Mouse (Mus musculus) midbrain, embryonic 15.5 days (tissue): ENCODE data around the gene Stim1. TPM values are rescaled to one million over a fixed set of nuclear protein-coding genes. Genes with fewer than 3 reads are reported as not detected.

Source experiments
- ATAC-seq: fragments of 200-750 bp; cut with Nextera tagmentation; replicated peaks from 2 replicates; pipeline ENCODE4 v1.8.0; 2017; ENCODE audit warnings: moderate TSS enrichment
- H3K27ac ChIP-seq: fragments of 300-500 bp; sonication (generic); 2 replicates; pipeline ENCODE4 v1.5.1; 2015; ENCODE audit warnings: mild to moderate bottlenecking, inconsistent platforms
- H3K27me3 ChIP-seq: fragments of 300-500 bp; sonication (generic); replicated peaks from 2 replicates; pipeline ENCODE4 v1.6.1; 2015; ENCODE audit warnings: inconsistent platforms
- H3K36me3 ChIP-seq: fragments of 300-500 bp; sonication (generic); replicated peaks from 2 replicates; pipeline ENCODE4 v1.6.1; 2015; ENCODE audit warnings: inconsistent platforms
- H3K4me1 ChIP-seq: fragments of 300-500 bp; sonication (generic); 2 replicates; pipeline ENCODE4 v1.6.1; 2015; ENCODE audit warnings: inconsistent platforms
- H3K4me2 ChIP-seq: fragments of 300-500 bp; sonication (generic); 2 replicates; pipeline ENCODE4 v1.6.1; 2015; ENCODE audit warnings: inconsistent platforms, mild to moderate bottlenecking, moderate library complexity
- H3K4me3 ChIP-seq: fragments of 300-500 bp; sonication (generic); 2 replicates; pipeline ENCODE4 v1.5.1; 2015; ENCODE audit warnings: mild to moderate bottlenecking, inconsistent platforms
- H3K9ac ChIP-seq: fragments of 300-500 bp; sonication (generic); 2 replicates; pipeline ENCODE4 v1.6.1; 2015; ENCODE audit warnings: mild to moderate bottlenecking, inconsistent platforms
- H3K9me3 ChIP-seq: fragments of 300-500 bp; sonication (generic); 2 replicates; pipeline ENCODE4 v1.6.1; 2016; ENCODE audit warnings: inconsistent platforms
- WGBS: fragments of 180-500 bp; shearing (Covaris S2); methylation state at CpG from one replicate; pipeline ENCODE4 v1.1.7; 2015; ENCODE audit warnings: mixed read lengths; 5-methylcytosine and 5-hydroxymethylcytosine counted together
- polyA plus RNA-seq: library from polyadenylated mRNA; unstranded; fragments of >200 nt; fragmentation: Nextera tagmentation; extraction: Ambion mirVana; gene quantifications from 2 replicates; pipeline ENCODE4 v1.2.1, GENCODE M21; 2015

The Stim1 gene
- polyA plus RNA-seq, 1 experiment from 2014 or later, result 12.6 TPM

GRCm38 (mm10) chr7:102314107-102314506 is 46.5 kb downstream of the Stim1 start:
- Histone ChIP-seq H3K9ac (no peak overlapping the region), H3K27me3 (no peaks in the 10 kb centered on the region), H3K9me3 (no peaks in the 10 kb centered on the region), H3K27ac (no peak overlapping the region), H3K4me2 (no peak overlapping the region), H3K4me1 (no peaks in the 10 kb centered on the region), H3K4me3 (no peak overlapping the region), H3K36me3 (no peaks in the 10 kb centered on the region)
- no peak for ATAC-seq
- WGBS, result 76% methylated on average over 1 of the region's 1 CpGs

- H3K27ac ChIP-seq, result no peak overlapping the region
- no peaks in the 10 kb centered on the region for H3K4me1 ChIP-seq
- no peak for ATAC-seq
- H3K27me3 ChIP-seq, result no peaks in the 10 kb centered on the region
- no peaks in the 10 kb centered on the region for H3K36me3 ChIP-seq
- no peak overlapping the region for H3K9ac ChIP-seq
- no peak overlapping the region for H3K4me3 ChIP-seq
- H3K4me2 ChIP-seq, result no peak overlapping the region
- no peaks in the 10 kb centered on the region for H3K9me3 ChIP-seq
Observed at GRCm38 (mm10) chr7:102314908-102315307, 47.3 kb downstream of the Stim1 start.

GRCm38 (mm10) chr7:102315435-102315834 is 47.8 kb downstream of the Stim1 start:
- Histone ChIP-seq H3K36me3 (no peaks in the 10 kb centered on the region), H3K9me3 (no peaks in the 10 kb centered on the region), H3K27ac (no peak overlapping the region), H3K4me3 (no peak overlapping the region), H3K4me1 (no peaks in the 10 kb centered on the region), H3K9ac (no peak overlapping the region), H3K27me3 (no peaks in the 10 kb centered on the region), H3K4me2 (no peak overlapping the region)
- 69% methylated on average over 7 of the region's 7 CpGs for WGBS
- ATAC-seq, result no peak

GRCm38 (mm10) chr7:102317583-102318168 is 50.1 kb downstream of the Stim1 start:
- Histone ChIP-seq H3K27ac (no peak overlapping the region), H3K4me1 (no peaks in the 10 kb centered on the region), H3K36me3 (no peaks in the 10 kb centered on the region), H3K4me2 (no peak overlapping the region), H3K27me3 (no peaks in the 10 kb centered on the region), H3K9ac (no peak overlapping the region), H3K4me3 (no peak overlapping the region), H3K9me3 (no peaks in the 10 kb centered on the region)
- WGBS, result 97% methylated on average over 3 of the region's 3 CpGs
- no peak for ATAC-seq

- Histone ChIP-seq H3K9me3 (no peaks in the 10 kb centered on the region), H3K4me3 (no peak overlapping the region), H3K4me2 (no peak overlapping the region), H3K27me3 (no peaks in the 10 kb centered on the region), H3K9ac (no peak overlapping the region), H3K4me1 (no peaks in the 10 kb centered on the region), H3K27ac (no peak overlapping the region), H3K36me3 (no peaks in the 10 kb centered on the region)
- 89% methylated on average over 5 of the region's 5 CpGs for WGBS
- no peak for ATAC-seq
Observed at GRCm38 (mm10) chr7:102322137-102322536, 54.5 kb downstream of the Stim1 start.

GRCm38 (mm10) chr7:102326323-102326722 is 58.7 kb downstream of the Stim1 start:
- Histone ChIP-seq H3K27me3 (no peaks in the 10 kb centered on the region), H3K4me1 (no peaks in the 10 kb centered on the region), H3K4me3 (no peak overlapping the region), H3K9me3 (no peaks in the 10 kb centered on the region), H3K9ac (no peak overlapping the region), H3K36me3 (no peaks in the 10 kb centered on the region), H3K4me2 (no peak overlapping the region), H3K27ac (no peak overlapping the region)
- ATAC-seq, result no peak

- Histone ChIP-seq H3K4me2 (no peak overlapping the region), H3K36me3 (no peaks in the 10 kb centered on the region), H3K4me3 (no peak overlapping the region), H3K27ac (no peak overlapping the region), H3K9me3 (no peaks in the 10 kb centered on the region), H3K27me3 (no peaks in the 10 kb centered on the region), H3K9ac (no peak overlapping the region), H3K4me1 (no peaks in the 10 kb centered on the region)
- no peak for ATAC-seq
- 94% methylated on average over 5 of the region's 5 CpGs for WGBS
Observed at GRCm38 (mm10) chr7:102330270-102330669, 62.7 kb downstream of the Stim1 start.

GRCm38 (mm10) chr7:102331476-102331875 is 63.9 kb downstream of the Stim1 start:
- Histone ChIP-seq H3K4me2 (no peak overlapping the region), H3K4me3 (no peak overlapping the region), H3K36me3 (no peaks in the 10 kb centered on the region), H3K27me3 (no peaks in the 10 kb centered on the region), H3K27ac (no peak overlapping the region), H3K9me3 (no peaks in the 10 kb centered on the region), H3K4me1 (no peaks in the 10 kb centered on the region), H3K9ac (no peak overlapping the region)
- ATAC-seq, result no peak
- WGBS, result 70% methylated on average over 3 of the region's 3 CpGs

GRCm38 (mm10) chr7:102333741-102334140 is 66.1 kb downstream of the Stim1 start:
- Histone ChIP-seq H3K4me1 (no peaks in the 10 kb centered on the region), H3K27me3 (no peaks in the 10 kb centered on the region), H3K4me3 (no peak overlapping the region), H3K27ac (no peak overlapping the region), H3K9me3 (no peaks in the 10 kb centered on the region), H3K36me3 (no peaks in the 10 kb centered on the region), H3K9ac (no peak overlapping the region), H3K4me2 (no peak overlapping the region)
- WGBS, result 93% methylated on average over 4 of the region's 4 CpGs
- no peak for ATAC-seq

- no peak overlapping the region for H3K4me3 ChIP-seq
- H3K27me3 ChIP-seq, result no peaks in the 10 kb centered on the region
- ATAC-seq, result no peak
- no peak overlapping the region for H3K27ac ChIP-seq
- no peaks in the 10 kb centered on the region for H3K4me1 ChIP-seq
- 94% methylated on average over 5 of the region's 5 CpGs for WGBS
- no peak overlapping the region for H3K9ac ChIP-seq
- H3K9me3 ChIP-seq, result no peaks in the 10 kb centered on the region
- H3K4me2 ChIP-seq, result no peak overlapping the region
- H3K36me3 ChIP-seq, result no peaks in the 10 kb centered on the region
Observed at GRCm38 (mm10) chr7:102337326-102337725, 69.7 kb downstream of the Stim1 start.

GRCm38 (mm10) chr7:102337898-102338297 is 70.3 kb downstream of the Stim1 start:
- H3K27me3 ChIP-seq, result no peaks in the 10 kb centered on the region
- no peaks in the 10 kb centered on the region for H3K36me3 ChIP-seq
- no peak overlapping the region for H3K4me2 ChIP-seq
- 78% methylated on average over 3 of the region's 3 CpGs for WGBS
- H3K27ac ChIP-seq, result no peak overlapping the region
- ATAC-seq, result no peak
- no peak overlapping the region for H3K4me3 ChIP-seq
- no peaks in the 10 kb centered on the region for H3K9me3 ChIP-seq
- H3K4me1 ChIP-seq, result no peaks in the 10 kb centered on the region
- no peak overlapping the region for H3K9ac ChIP-seq

- H3K27ac ChIP-seq, result no peak overlapping the region
- no peak for ATAC-seq
- 92% methylated on average over 3 of the region's 3 CpGs for WGBS
- no peaks in the 10 kb centered on the region for H3K27me3 ChIP-seq
- no peaks in the 10 kb centered on the region for H3K36me3 ChIP-seq
- no peak overlapping the region for H3K9ac ChIP-seq
- H3K4me2 ChIP-seq, result no peak overlapping the region
- no peak overlapping the region for H3K4me3 ChIP-seq
- no peaks in the 10 kb centered on the region for H3K4me1 ChIP-seq
- no peaks in the 10 kb centered on the region for H3K9me3 ChIP-seq
Observed at GRCm38 (mm10) chr7:102338956-102339355, 71.3 kb downstream of the Stim1 start.

GRCm38 (mm10) chr7:102345893-102346292 is 78.3 kb downstream of the Stim1 start:
- Histone ChIP-seq H3K4me2 (no peak overlapping the region), H3K4me3 (no peak overlapping the region), H3K27ac (no peak overlapping the region), H3K36me3 (no peaks in the 10 kb centered on the region), H3K9me3 (no peaks in the 10 kb centered on the region), H3K9ac (no peak overlapping the region), H3K27me3 (no peaks in the 10 kb centered on the region), H3K4me1 (no peaks in the 10 kb centered on the region)
- 75% methylated on average over 2 of the region's 2 CpGs for WGBS
- ATAC-seq, result no peak
